Mouse (Mus musculus) left cerebral cortex, postnatal 4 days (tissue): ENCODE data around the gene Aldh2. TPM values are rescaled to one million over a fixed set of nuclear protein-coding genes. Genes with fewer than 3 reads are reported as not detected.

Experiments
- total RNA-seq, 2 experiments: library from RNA; stranded (reverse); gene quantifications; 2 replicates each; pipeline ENCODE4 v1.2.3; 2021

The Aldh2 gene
- total RNA-seq, 2 experiments from 2014 or later = 87.4 to 90.9 TPM

Other genes with a start within 250 kb of the Aldh2 start
- gene Trafd1, start 208.2 kb downstream of the Aldh2 start, total RNA-seq = 100 to 1,000 TPM; 111 to 120 TPM
- gene Naa25, start 195.9 kb downstream of the Aldh2 start, total RNA-seq = 10 to 100 TPM; 49.3 to 51.0 TPM
- gene Tmem116, start 141.9 kb downstream of the Aldh2 start, total RNA-seq = 1 to 10 TPM; 1.9 TPM
- 100 to 1,000 TPM; 159 to 164 TPM for gene Erp29, start 141.3 kb downstream of the Aldh2 start, total RNA-seq
- not detected for gene Adam1b, start 90.4 kb downstream of the Aldh2 start, total RNA-seq
- 10 to 100 TPM; 17.4 to 18.2 TPM for gene Adam1a, start 48.3 kb downstream of the Aldh2 start, total RNA-seq
- not detected for gene Gm42878, start 48.3 kb downstream of the Aldh2 start, total RNA-seq
- gene Mapkapk5, start 47.9 kb downstream of the Aldh2 start, total RNA-seq = 100 to 1,000 TPM in 1 of 2 experiments, 10 to 100 TPM in 1; 99.3 to 102 TPM
- gene Acad12, start 25.1 kb upstream of the Aldh2 start, total RNA-seq = 1 to 10 TPM; 3.7 TPM
- gene Acad10, start 66.7 kb upstream of the Aldh2 start, total RNA-seq = 1 to 10 TPM; 2.2 to 2.5 TPM
- gene Brap, start 66.7 kb upstream of the Aldh2 start, total RNA-seq = 10 to 100 TPM; 45.3 to 47.4 TPM
- gene Atxn2, start 117.5 kb upstream of the Aldh2 start, total RNA-seq = 100 to 1,000 TPM; 250 to 271 TPM
- 10 to 100 TPM; 13.3 to 13.4 TPM for gene Sh2b3, start 243.8 kb upstream of the Aldh2 start, total RNA-seq